Mouse (Mus musculus): ENCODE results near the gene Ppp6r1.

Gene Ppp6r1

GRCm38 (mm10) chr7:4657521-4658127 is 1.2 kb downstream of the Ppp6r1 start:
- no peak for DNase-seq (ENCODE audit: low spot score)

DNA sequence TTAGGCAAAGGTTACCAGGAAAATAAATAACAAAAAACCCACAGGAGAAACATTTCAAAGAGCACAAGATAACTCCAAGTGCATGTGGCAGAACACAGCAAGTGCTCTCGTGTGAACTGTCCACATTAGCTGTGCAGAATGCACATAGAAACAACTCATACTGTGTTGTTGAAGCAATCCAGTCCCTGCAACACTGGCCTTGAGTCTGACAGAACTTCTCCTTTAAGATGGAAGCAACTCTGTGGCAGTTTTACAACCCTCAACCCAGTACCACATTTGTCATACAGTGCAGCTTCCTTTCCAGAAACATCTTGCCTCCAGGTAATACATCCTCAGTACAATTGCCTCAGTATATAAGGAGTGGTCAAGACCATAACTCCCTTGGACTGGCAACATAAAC is 2.0 kb downstream of the Ppp6r1 start:
- no peak for DNase-seq (ENCODE audit: low spot score)

DNA sequence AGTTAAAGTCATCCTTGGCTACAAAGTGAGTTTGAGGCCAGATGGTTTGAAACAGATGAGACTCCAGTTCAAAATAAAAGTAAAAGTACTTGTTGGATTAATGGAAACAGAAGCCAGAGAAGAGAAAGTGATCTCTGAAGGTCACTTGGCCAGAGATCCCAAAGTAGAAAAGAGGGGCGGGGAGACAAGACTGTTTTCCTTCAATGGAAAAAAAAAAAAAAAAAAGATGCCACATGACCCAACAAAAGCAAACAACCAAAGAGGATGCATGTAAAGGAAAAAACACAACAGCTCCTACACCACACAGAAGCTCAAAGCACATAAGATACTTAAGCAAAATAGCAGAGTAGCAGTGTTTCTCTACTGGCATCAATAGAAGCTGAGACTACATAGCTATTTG is 2.9 kb downstream of the Ppp6r1 start:
- DNase-seq (ENCODE audit: low spot score): no peak

DNA sequence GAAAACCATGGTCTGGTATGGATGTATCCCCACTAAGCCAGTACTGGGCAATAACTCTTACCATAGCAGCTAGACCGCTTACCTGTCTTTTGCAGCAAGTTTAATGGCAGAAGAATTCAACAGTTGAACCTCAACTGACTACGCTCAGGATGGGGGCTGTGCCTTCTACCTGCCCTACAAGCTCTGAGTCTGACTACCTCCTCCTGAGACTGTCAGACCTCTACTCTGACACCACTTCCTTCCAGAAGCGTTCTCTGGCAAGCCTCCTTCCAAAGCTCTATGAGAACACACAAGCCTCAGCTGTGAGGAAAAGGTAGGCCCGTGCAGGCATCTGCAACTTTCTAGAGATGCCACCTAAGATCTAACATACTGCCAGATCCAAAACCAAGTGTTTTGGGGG is 3.4 kb downstream of the Ppp6r1 start:
- DNase-seq (ENCODE audit: low spot score): no peak

- DNase-seq (ENCODE audit: low spot score): no peak
Measured at GRCm38 (mm10) chr7:4654221-4654620, 4.6 kb downstream of the Ppp6r1 start.

DNA sequence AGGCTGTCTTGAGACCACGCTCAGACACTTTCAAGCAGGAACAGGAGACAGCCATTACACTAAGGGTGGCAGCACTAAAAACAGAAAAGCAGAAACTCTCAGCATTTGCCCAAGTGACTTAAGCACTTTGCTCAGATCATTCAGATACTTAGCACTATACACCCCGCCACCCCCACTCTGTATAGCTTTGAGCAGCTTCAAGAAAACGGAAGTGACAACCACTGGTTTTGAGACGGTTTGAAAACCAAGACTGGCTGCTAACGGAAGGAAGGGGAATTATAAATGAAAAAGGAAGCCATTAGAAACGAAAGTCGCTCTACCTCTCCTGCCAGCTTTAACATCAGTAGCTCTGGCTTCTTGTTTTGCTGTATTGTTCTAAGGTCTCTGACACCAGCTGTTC is 5.0 kb downstream of the Ppp6r1 start:
- no peak for DNase-seq (ENCODE audit: low spot score)

- DNase-seq (ENCODE audit: low spot score): no peak
Measured at GRCm38 (mm10) chr7:4653351-4653750, 5.5 kb downstream of the Ppp6r1 start.

- no peak for DNase-seq (ENCODE audit: low spot score)
Measured at GRCm38 (mm10) chr7:4652726-4653125, 6.1 kb downstream of the Ppp6r1 start.

GRCm38 (mm10) chr7:4651581-4651980 is 7.2 kb downstream of the Ppp6r1 start:
- no peak for DNase-seq (ENCODE audit: low spot score)

- no peak for DNase-seq (ENCODE audit: low spot score)
Measured at GRCm38 (mm10) chr7:4647992-4648391, 10.8 kb downstream of the Ppp6r1 start.

- DNase-seq (ENCODE audit: low spot score): no peak
Measured at GRCm38 (mm10) chr7:4647291-4647690, 11.5 kb downstream of the Ppp6r1 start.

DNA sequence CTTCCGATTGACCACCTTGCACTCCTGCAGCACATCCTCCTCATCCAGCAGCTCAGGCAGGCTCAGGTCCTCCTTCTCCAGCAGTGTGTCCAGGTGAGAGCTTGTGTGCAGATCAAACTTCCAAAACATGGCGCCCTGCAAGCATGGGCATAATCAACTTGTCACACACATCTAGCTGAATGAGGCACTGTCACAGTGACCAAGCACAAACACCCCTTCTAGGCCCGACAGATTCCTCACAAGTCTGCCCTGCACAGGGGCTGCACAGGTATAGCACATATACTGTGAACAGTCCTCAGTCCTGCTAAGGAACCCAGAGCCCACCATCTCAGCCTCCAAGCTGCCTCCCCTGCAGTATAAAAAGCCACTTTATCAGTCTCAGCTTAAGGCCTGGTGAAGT is 12.0 kb downstream of the Ppp6r1 start:
- no peak for DNase-seq (ENCODE audit: low spot score)

DNA sequence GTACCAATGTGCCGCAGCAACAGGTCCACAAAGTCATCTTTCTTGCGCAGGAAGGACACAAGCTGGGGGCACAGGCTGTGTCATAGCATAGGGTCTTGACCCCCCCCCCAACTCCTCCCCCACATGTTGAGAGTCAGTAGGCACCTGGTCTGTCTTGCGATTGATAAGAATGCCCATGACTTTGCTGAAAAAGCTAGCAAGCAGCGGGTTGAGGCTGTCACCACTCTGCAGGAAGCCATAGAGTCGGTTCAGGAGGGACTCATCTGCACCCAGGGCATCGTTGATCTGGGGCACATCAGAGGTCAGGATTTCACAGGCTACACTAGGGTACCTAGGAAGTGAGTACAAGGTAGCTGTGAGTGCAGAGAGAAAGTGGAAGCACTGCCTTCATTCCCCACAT is 15.6 kb downstream of the Ppp6r1 start:
- no peak for DNase-seq (ENCODE audit: low spot score)

DNA sequence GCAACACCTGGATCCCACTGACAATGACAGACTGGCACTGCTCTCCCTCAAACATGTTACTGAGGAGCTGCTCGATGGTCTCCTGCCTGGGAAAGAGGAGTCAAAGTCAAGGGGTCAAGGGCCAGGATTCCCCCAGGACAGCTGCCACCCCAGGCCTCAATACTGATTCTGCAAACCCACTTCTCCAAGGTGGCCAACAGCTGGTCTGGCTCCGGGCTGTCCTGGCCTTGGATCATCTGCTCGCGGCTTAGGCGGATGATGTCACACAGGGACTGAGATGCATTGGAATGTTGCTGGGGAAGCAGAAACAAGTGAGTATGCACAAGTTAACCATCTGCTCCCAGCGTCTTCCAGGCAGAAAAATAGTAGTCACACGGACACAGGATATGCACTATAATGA is 16.9 kb downstream of the Ppp6r1 start:
- DNase-seq (ENCODE audit: low spot score): no peak

- DNase-seq (ENCODE audit: low spot score): no peak
Measured at GRCm38 (mm10) chr7:4641155-4641554, 17.7 kb downstream of the Ppp6r1 start.

DNA sequence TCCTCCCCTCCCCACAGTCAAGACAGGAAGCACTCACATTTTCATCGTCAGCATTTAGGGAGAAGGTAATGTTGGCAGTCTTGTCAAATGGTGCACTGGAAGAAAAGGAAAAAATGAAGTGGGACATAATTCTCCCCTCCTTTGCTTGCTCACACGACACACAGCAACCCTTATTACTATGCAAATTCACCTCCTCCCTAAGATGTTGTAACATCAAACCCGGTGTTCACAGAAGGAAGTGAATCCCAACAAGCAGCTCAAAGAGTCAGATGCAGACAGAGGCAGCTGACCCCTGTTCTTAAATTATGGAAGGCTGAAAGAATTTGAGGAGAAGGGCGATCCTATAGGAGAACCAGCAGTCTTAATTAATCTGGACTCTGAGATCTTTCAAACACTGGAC is 22.6 kb downstream of the Ppp6r1 start:
- no peak for DNase-seq (ENCODE audit: low spot score)

GRCm38 (mm10) chr7:4631031-4631430 is 27.8 kb downstream of the Ppp6r1 start, which contains the start of gene Tmem86b:
Tmem86b (minus strand) TSS chr7:4631422.
- DNase-seq (ENCODE audit: low spot score): peak; percentile 51

- DNase-seq (ENCODE audit: low spot score): peak; percentile 84
Measured at GRCm38 (mm10) chr7:4630198-4630597, 28.6 kb downstream of the Ppp6r1 start.

DNA sequence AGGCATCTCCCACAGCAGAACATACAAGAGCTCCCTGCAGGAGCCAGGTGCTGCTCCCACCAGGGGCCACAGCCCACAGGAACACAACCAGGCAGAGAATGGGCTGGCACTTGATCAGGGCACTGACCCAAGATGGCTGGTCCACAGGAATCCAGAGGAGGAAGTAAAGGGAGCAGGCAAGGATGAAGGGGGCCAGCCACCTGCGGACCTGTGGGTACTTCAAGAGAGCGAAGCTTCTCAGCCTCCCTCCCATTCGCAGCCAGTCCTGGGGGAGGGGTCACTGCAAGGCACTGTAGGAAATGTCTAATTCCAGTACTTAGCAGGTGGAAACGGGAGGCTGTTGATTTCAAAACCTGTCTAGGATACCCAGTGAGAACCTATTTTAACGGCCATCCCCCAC is 29.2 kb downstream of the Ppp6r1 start:
- DNase-seq (ENCODE audit: low spot score): no peak

DNA sequence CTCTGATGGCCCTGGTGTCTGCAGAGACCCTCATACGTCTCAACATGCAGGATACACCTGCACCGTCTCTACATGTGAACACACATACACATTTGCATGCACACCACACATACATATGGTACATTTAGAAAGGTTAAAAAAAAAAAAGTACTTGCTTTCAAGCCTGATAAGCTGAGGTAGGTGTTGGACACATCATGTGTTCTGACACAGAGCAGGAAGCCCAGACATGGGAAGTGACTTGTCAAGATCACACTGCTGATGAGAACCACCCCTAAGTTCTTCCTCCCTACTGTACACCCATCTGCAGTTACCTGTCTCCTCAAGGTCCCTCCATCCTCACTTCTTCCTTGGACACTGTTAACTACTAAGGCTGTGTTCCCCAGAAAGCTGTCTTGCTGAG is 32.9 kb downstream of the Ppp6r1 start:
- no peak for DNase-seq (ENCODE audit: low spot score)

- DNase-seq (ENCODE audit: low spot score): no peak
Measured at GRCm38 (mm10) chr7:4624343-4624742, 34.5 kb downstream of the Ppp6r1 start.

- peak; percentile 62 for DNase-seq (ENCODE audit: low spot score)
Measured at GRCm38 (mm10) chr7:4623544-4624189, 35.2 kb downstream of the Ppp6r1 start.

DNA sequence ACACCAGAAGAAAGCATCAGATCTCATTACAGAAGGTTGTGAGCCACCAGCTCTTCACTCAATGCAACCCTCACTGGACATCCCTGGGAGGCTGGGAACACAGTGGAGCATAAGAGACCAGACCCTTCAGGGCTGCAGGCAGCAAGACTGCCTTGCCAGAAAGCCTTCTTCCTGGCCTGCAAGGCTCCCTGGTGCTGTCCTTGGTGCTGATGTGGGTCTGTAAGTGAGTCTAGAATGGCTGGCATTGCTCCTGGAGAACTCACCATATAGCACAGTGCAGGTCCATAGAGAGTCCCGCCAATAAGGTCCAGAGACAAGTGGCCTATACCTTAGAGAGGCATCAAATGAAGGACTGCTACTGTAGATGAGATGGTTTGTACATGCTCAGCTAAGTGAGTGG is 38.8 kb downstream of the Ppp6r1 start:
- peak; percentile 66 for DNase-seq (ENCODE audit: low spot score)

DNA sequence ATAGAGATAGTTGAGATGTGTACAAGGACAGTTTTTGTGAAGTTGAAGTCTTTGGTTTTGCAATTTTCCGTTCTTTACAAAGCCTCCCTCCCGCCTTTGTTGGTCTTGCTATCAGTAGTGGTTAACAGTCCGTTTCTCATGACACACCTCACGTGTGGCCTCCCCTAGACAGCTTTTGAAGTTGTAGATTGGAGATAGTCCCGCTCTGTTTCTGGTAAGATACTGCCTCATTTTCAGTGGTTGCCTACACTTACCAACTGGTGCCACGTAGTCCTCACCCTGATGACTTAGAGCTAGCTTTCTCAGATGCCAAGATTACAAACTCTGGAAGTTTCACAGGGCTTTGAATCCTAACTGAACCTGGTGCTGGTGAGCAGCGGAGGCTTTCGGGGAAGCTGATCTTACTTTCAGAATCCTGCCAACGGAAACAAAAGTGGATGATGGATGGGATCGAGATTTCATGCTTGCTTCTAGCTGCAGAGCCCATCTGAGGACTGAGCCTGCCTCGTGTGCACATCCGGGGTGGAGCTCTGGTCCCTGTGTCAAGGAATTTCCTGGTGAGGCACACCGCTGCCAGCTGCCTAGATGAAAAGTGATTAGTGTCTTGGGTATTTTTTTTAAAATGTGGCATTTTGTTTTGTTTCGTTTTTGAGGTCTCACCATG is 44.9 kb downstream of the Ppp6r1 start:
- DNase-seq (ENCODE audit: low spot score): no peak

Data from c-Kit-positive CD71-positive TER-119-positive erythroid progenitor cells, embryonic 14.5 days (primary cell).